Mouse (Mus musculus) liver, adult 2 months (tissue): ENCODE measurements at regions not wholly inside any gene's neighbourhood (a gene's known extent, or its start where the extent isn't known, plus 50 kb on each side); places are given as distances from the start of the nearest gene placed in this dataset.

Experiments used
- CTCF ChIP-seq: fragments of 200-500 bp; IDR thresholded peaks from 2 replicates; pipeline ENCODE4 v1.5.1; 2011; ENCODE audit warnings: low read depth, low read length, control low read depth
- POLR2A ChIP-seq: fragments of 200-500 bp; IDR thresholded peaks from 2 replicates; pipeline ENCODE4 v1.6.1; 2011; ENCODE audit warnings: low read length, control low read depth; ENCODE audit not compliant: insufficient read depth; ENCODE audit errors: extremely low read depth

- TF ChIP-seq CTCF (no peak), POLR2A (no peak)
Measured at GRCm38 (mm10) chr6:103272216-103272615, 238.2 kb upstream of the Chl1 start.
